Mouse (Mus musculus) hindbrain, postnatal 0 days (tissue): Measurements from ENCODE around the gene Serf2. TPM values are rescaled to one million over a fixed set of nuclear protein-coding genes. Genes with fewer than 3 reads are reported as not detected.
A peak's percentile ranks its signal among the peaks of the same experiment; 100 is the strongest.

Experiments
- ATAC-seq: fragments of 200-750 bp; cut with Nextera tagmentation; 2 replicates; pipeline ENCODE4 v1.8.0; 2017; ENCODE audit warnings: mild to moderate bottlenecking, moderate TSS enrichment, moderate library complexity
- DNase-seq: peaks from one replicate; pipeline ENCODE4 v3.0.0-alpha.2; 2015; ENCODE audit warnings: low spot score
- H3K27ac ChIP-seq: fragments of 300-500 bp; sonication (generic); 2 replicates; pipeline ENCODE4 v1.5.1; 2014; ENCODE audit warnings: mild to moderate bottlenecking
- H3K27me3 ChIP-seq: fragments of 300-500 bp; sonication (generic); 2 replicates; pipeline ENCODE4 v1.6.1; 2014; ENCODE audit warnings: low read length, mixed read lengths; ENCODE audit not compliant: insufficient read depth
- H3K36me3 ChIP-seq: fragments of 300-500 bp; sonication (generic); 2 replicates; pipeline ENCODE4 v1.6.1; 2014; ENCODE audit warnings: low read length, mixed read lengths; ENCODE audit not compliant: insufficient read depth
- H3K4me1 ChIP-seq: fragments of 300-500 bp; sonication (generic); 2 replicates; pipeline ENCODE4 v1.6.1; 2014; ENCODE audit warnings: antibody characterized with exemption, low read length, mixed read lengths; ENCODE audit not compliant: insufficient read depth
- H3K4me2 ChIP-seq: fragments of 300-500 bp; sonication (generic); 2 replicates; pipeline ENCODE4 v1.6.1; 2014; ENCODE audit warnings: low read depth, mild to moderate bottlenecking, low read length, moderate library complexity, mixed read lengths
- H3K4me3 ChIP-seq: fragments of 300-500 bp; sonication (generic); 2 replicates; pipeline ENCODE4 v1.5.1; 2014; ENCODE audit warnings: low read length
- H3K9ac ChIP-seq: fragments of 300-500 bp; sonication (generic); replicated peaks from 2 replicates; pipeline ENCODE4 v1.6.1; 2014; ENCODE audit warnings: mild to moderate bottlenecking, low read length, moderate library complexity, mixed read lengths
- H3K9me3 ChIP-seq: fragments of 300-500 bp; sonication (generic); 2 replicates; pipeline ENCODE4 v1.6.1; 2016; ENCODE audit warnings: low read length, mixed read lengths
- CTCF ChIP-seq: IDR thresholded peaks from 2 replicates; pipeline ENCODE4 v1.5.1; 2016; ENCODE audit warnings: antibody characterized with exemption, control low read depth, low read depth
- WGBS: fragments of 180-500 bp; shearing (Covaris S2); extraction: QIAGEN DNeasy Blood & Tissue Kit; methylation state at CpG from one replicate; pipeline ENCODE4 v1.1.7; 2014; 5-methylcytosine and 5-hydroxymethylcytosine counted together
- polyA plus RNA-seq: library from polyadenylated mRNA; unstranded; fragments of >200 nt; fragmentation: Nextera tagmentation; extraction: Ambion mirVana; gene quantifications from 2 replicates; pipeline ENCODE4 v1.2.1, GENCODE M21; 2015
- total RNA-seq: library from RNA; depleted of rRNA; stranded (reverse); fragments of >200 nt; gene quantifications from 2 replicates; pipeline ENCODE4 v1.2.3, GENCODE M21; 2014

The Serf2 gene
- total and polyA plus RNA-seq, 2 experiments from 2014 or later = 306 to 420 TPM

GRCm38 (mm10) chr2:121445117-121445516 lies 3.9 kb upstream of the Serf2 start:
- no peak overlapping the region for H3K27ac ChIP-seq
- WGBS = 76% methylated on average over 3 of the region's 3 CpGs

GRCm38 (mm10) chr2:121446506-121446905 lies 2.5 kb upstream of the Serf2 start:
- DNase-seq (no peak), ATAC-seq (no peak)
- no peak for TF ChIP-seq CTCF
- Histone ChIP-seq H3K9me3 (no peaks in the 10 kb centered on the region), H3K27me3 (no peaks in the 10 kb centered on the region), H3K36me3 (peaks cover 3% of the 10 kb centered on the region; the same call in 1 of the 2 replicates), H3K4me2 (no peak overlapping the region), H3K9ac (no peak overlapping the region), H3K4me1 (peaks cover 16% of the 10 kb centered on the region), H3K4me3 (no peak overlapping the region), H3K27ac (no peak overlapping the region)
- 79% methylated on average over 4 of the region's 4 CpGs for WGBS

More at GRCm38 (mm10) chr2:121445117-121445516, 3.9 kb upstream of the Serf2 start:
- Histone ChIP-seq H3K36me3 (no peaks in the 10 kb centered on the region), H3K27me3 (no peaks in the 10 kb centered on the region), H3K4me2 (no peak overlapping the region), H3K9me3 (no peaks in the 10 kb centered on the region), H3K4me3 (no peak overlapping the region), H3K4me1 (peaks cover 16% of the 10 kb centered on the region), H3K9ac (no peak overlapping the region)
- TF ChIP-seq CTCF = no peak
- ATAC-seq (no peak), DNase-seq (no peak)

GRCm38 (mm10) chr2:121447006-121447405 lies 2.0 kb upstream of the Serf2 start:
- no peak overlapping the region for H3K9ac ChIP-seq
- DNase-seq = no peak
- H3K9me3 ChIP-seq = no peaks in the 10 kb centered on the region
- TF ChIP-seq CTCF = no peak
- H3K27me3 ChIP-seq = no peaks in the 10 kb centered on the region
- H3K4me3 ChIP-seq = no peak overlapping the region
- no peak overlapping the region for H3K4me2 ChIP-seq
- peaks cover 3% of the 10 kb centered on the region; the same call in 1 of the 2 replicates for H3K36me3 ChIP-seq
- WGBS = 96% methylated on average over 3 of the region's 3 CpGs
- H3K4me1 ChIP-seq = peaks cover 15% of the 10 kb centered on the region
- no peak for ATAC-seq
- H3K27ac ChIP-seq = no peak overlapping the region

GRCm38 (mm10) chr2:121448136-121448535 lies 859 bp upstream of the Serf2 start:
- TF ChIP-seq CTCF = peak; percentile 50
- H3K9me3 ChIP-seq = no peaks in the 10 kb centered on the region
- H3K27ac ChIP-seq = peak overlapping the region; percentile 79
- H3K27me3 ChIP-seq = no peaks in the 10 kb centered on the region
- peaks cover 6% of the 10 kb centered on the region; the same call in 1 of the 2 replicates for H3K36me3 ChIP-seq
- H3K4me3 ChIP-seq = peak overlapping the region; percentile 89
- H3K4me1 ChIP-seq = 0 out of 2 replicates have a peak, but pooled peaks cover 4% of the 10 kb centered on the region
- ATAC-seq (no peak), DNase-seq (peak; percentile 40)
- peak overlapping the region; percentile 28; the same call in 1 of the 2 replicates for H3K9ac ChIP-seq
- 17% methylated on average over 9 of the region's 9 CpGs for WGBS
- H3K4me2 ChIP-seq = peak overlapping the region; percentile 79

- Histone ChIP-seq H3K4me2 (peak overlapping the region; percentile 79), H3K4me1 (0 out of 2 replicates have a peak, but pooled peaks cover 4% of the 10 kb centered on the region), H3K9ac (peak overlapping the region; percentile 92), H3K4me3 (peak overlapping the region; percentile 89), H3K27ac (peak overlapping the region; percentile 98), H3K36me3 (peaks cover 13% of the 10 kb centered on the region; the same call in 1 of the 2 replicates), H3K9me3 (no peaks in the 10 kb centered on the region), H3K27me3 (no peaks in the 10 kb centered on the region)
- TF ChIP-seq CTCF = no peak
- DNase-seq (no peak), ATAC-seq (peak; percentile 65)
- WGBS = under 1% methylated on average over 53 of the region's 54 CpGs
Measured at GRCm38 (mm10) chr2:121449545-121450011, 583 bp downstream of the Serf2 start.

- peak overlapping the region; percentile 92 for H3K9ac ChIP-seq
- H3K27ac ChIP-seq = peak overlapping the region; percentile 98
- DNase-seq = no peak
- no peak for ATAC-seq
- H3K4me1 ChIP-seq = 0 out of 2 replicates have a peak, but pooled peaks cover 4% of the 10 kb centered on the region
- H3K4me2 ChIP-seq = peak overlapping the region; percentile 79
- no peaks in the 10 kb centered on the region for H3K27me3 ChIP-seq
- peak overlapping the region; percentile 89 for H3K4me3 ChIP-seq
- 3% methylated on average over 7 of the region's 7 CpGs for WGBS
- TF ChIP-seq CTCF = no peak
- H3K36me3 ChIP-seq = peaks cover 13% of the 10 kb centered on the region; the same call in 1 of the 2 replicates
- no peaks in the 10 kb centered on the region for H3K9me3 ChIP-seq
Measured at GRCm38 (mm10) chr2:121450093-121450492, 1.1 kb downstream of the Serf2 start.

- Histone ChIP-seq H3K27me3 (no peaks in the 10 kb centered on the region), H3K4me1 (peaks cover 9% of the 10 kb centered on the region; the same call in 1 of the 2 replicates), H3K9me3 (no peaks in the 10 kb centered on the region), H3K9ac (no peak overlapping the region), H3K4me2 (no peak overlapping the region), H3K27ac (no peak overlapping the region), H3K36me3 (peaks cover 13% of the 10 kb centered on the region; the same call in 1 of the 2 replicates), H3K4me3 (no peak overlapping the region)
- no peak for ATAC-seq
- WGBS = 83% methylated on average over 4 of the region's 4 CpGs
- no peak for TF ChIP-seq CTCF
- DNase-seq = no peak
Measured at GRCm38 (mm10) chr2:121452361-121452760, 3.4 kb downstream of the Serf2 start.
